Comparison of ENCODE assay signal across 8 mouse cellular contexts in genomic region chr4:135889884-135890283, GRCm38 (mm10). TPM values are rescaled to one million over a fixed set of nuclear protein-coding genes. Genes with fewer than 3 reads are reported as not detected.
DNase-seq lines count a peak whose midpoint lies in the region; ATAC-seq and TF ChIP-seq lines count a peak whose summit lies in the region.

No protein-coding gene starts in this region.

- no peak overlapping the region for H3K4me2 ChIP-seq in heart, embryonic 16.5 days (ENCODE audit: low read depth, low read length)
- H3K4me2 ChIP-seq in liver, embryonic 16.5 days (ENCODE audit: low read depth, low read length), result no peak overlapping the region

- no peak overlapping the region for H3K9ac ChIP-seq in ES-Bruce4 (ENCODE audit: low read depth, poor library complexity, severe bottlenecking)
- no peak overlapping the region for H3K9ac ChIP-seq in heart, embryonic 16.5 days (ENCODE audit: low read length)
- no peak overlapping the region for H3K9ac ChIP-seq in liver, embryonic 16.5 days (ENCODE audit: low read depth, low read length)

- peak; percentile 93 for TF ChIP-seq CTCF in ES-Bruce4 (IDR thresholded peaks at IDR 0.05; ENCODE audit: low read depth, low read length)
- TF ChIP-seq CTCF in brain, embryonic 14.5 days (IDR thresholded peaks at IDR 0.05; ENCODE audit: borderline replicate concordance, extremely low read depth, insufficient read depth, insufficient read length), result peak; percentile 82

- no peaks in the 10 kb centered on the region for H3K9me3 ChIP-seq in ES-Bruce4 (replicated peaks; ENCODE audit: control insufficient read depth, insufficient read depth, low read length, poor library complexity, severe bottlenecking)
- H3K9me3 ChIP-seq in forebrain, embryonic 10.5 days, result no peaks in the 10 kb centered on the region; the same call in 1 of the 2 replicates
- H3K9me3 ChIP-seq in heart, embryonic 16.5 days (replicated peaks; ENCODE audit: control insufficient read depth, low read length), result no peaks in the 10 kb centered on the region
- no peaks in the 10 kb centered on the region for H3K9me3 ChIP-seq in liver, embryonic 16.5 days (replicated peaks; ENCODE audit: control insufficient read depth, low read length)

- peaks cover 2% of the 10 kb centered on the region for H3K4me1 ChIP-seq in ES-Bruce4 (ENCODE audit: control insufficient read depth, insufficient read depth, low read length)
- peaks cover 5% of the 10 kb centered on the region; the same call in 1 of the 2 replicates for H3K4me1 ChIP-seq in forebrain, embryonic 10.5 days
- H3K4me1 ChIP-seq in heart, embryonic 16.5 days (ENCODE audit: control insufficient read depth, insufficient read depth, low read length), result no peaks in the 10 kb centered on the region
- H3K4me1 ChIP-seq in liver, embryonic 16.5 days (ENCODE audit: control insufficient read depth, low read depth, low read length), result peaks cover 7% of the 10 kb centered on the region

- TF ChIP-seq POLR2A in ES-Bruce4 (IDR thresholded peaks at IDR 0.05; ENCODE audit: insufficient read depth, low read length), result no peak
- TF ChIP-seq POLR2A in brain, embryonic 14.5 days (IDR thresholded peaks at IDR 0.05; ENCODE audit: borderline replicate concordance, extremely low read depth, insufficient read depth, insufficient read length, poor library complexity, severe bottlenecking), result no peak

- DNase-seq in brain, embryonic 14.5 days (ENCODE audit: low read depth), result peak; percentile 82
- peak; percentile 60 for DNase-seq in forebrain, embryonic 10.5 days (ENCODE audit: extremely low spot score, low spot score)
- peak; percentile 84 for DNase-seq in kidney, postnatal 14 days
- DNase-seq in ovary, postnatal 10 days (ENCODE audit: low spot score), result peak; percentile 36
- DNase-seq in thymus, postnatal 10 days (ENCODE audit: low spot score in 2 of 2), result peak; percentile 70 to 86

- H3K27ac ChIP-seq in ES-Bruce4 (ENCODE audit: insufficient read depth, low read length), result no peak overlapping the region
- H3K27ac ChIP-seq in forebrain, embryonic 10.5 days, result no peak overlapping the region
- H3K27ac ChIP-seq in heart, embryonic 16.5 days (ENCODE audit: low read length), result no peak overlapping the region
- no peak overlapping the region for H3K27ac ChIP-seq in liver, embryonic 16.5 days (ENCODE audit: low read length)

- H3K4me3 ChIP-seq in ES-Bruce4 (ENCODE audit: low read depth, low read length), result no peak overlapping the region
- no peak overlapping the region for H3K4me3 ChIP-seq in forebrain, embryonic 10.5 days
- H3K4me3 ChIP-seq in heart, embryonic 16.5 days (ENCODE audit: low read length), result no peak overlapping the region
- H3K4me3 ChIP-seq in liver, embryonic 16.5 days (ENCODE audit: low read depth, low read length), result no peak overlapping the region

- H3K27me3 ChIP-seq in ES-Bruce4 (ENCODE audit: control insufficient read depth, insufficient read depth, low read length, poor library complexity, severe bottlenecking), result no peaks in the 10 kb centered on the region
- no peaks in the 10 kb centered on the region for H3K27me3 ChIP-seq in forebrain, embryonic 10.5 days (ENCODE audit: poor library complexity, severe bottlenecking)
- no peaks in the 10 kb centered on the region for H3K27me3 ChIP-seq in heart, embryonic 16.5 days (ENCODE audit: control insufficient read depth, insufficient read depth, low read length)
- no peaks in the 10 kb centered on the region for H3K27me3 ChIP-seq in liver, embryonic 16.5 days (ENCODE audit: control insufficient read depth, insufficient read depth, low read depth, low read length)

- 8% methylated on average over 4 of the region's 4 CpGs for WGBS in forebrain, embryonic 10.5 days
- 6% methylated on average over 4 of the region's 4 CpGs for WGBS in heart, embryonic 16.5 days
- 1% methylated on average over 4 of the region's 4 CpGs for WGBS in liver, embryonic 16.5 days (ENCODE audit: insufficient replicate concordance)

- peak; percentile 85 for ATAC-seq in heart, embryonic 16.5 days (replicated peaks; ENCODE audit: extremely low read depth, insufficient read depth, low FRiP score)
- ATAC-seq in liver, embryonic 16.5 days (ENCODE audit: low read depth), result peak; percentile 75

- no peak for TF ChIP-seq EP300 in ES-Bruce4 (IDR thresholded peaks at IDR 0.05; ENCODE audit: insufficient read depth, low read depth, low read length)

- H3K36me3 ChIP-seq in ES-Bruce4 (ENCODE audit: control insufficient read depth, insufficient read depth, low read length, poor library complexity, severe bottlenecking), result no peaks in the 10 kb centered on the region
- H3K36me3 ChIP-seq in forebrain, embryonic 10.5 days (replicated peaks), result no peaks in the 10 kb centered on the region
- H3K36me3 ChIP-seq in heart, embryonic 16.5 days (ENCODE audit: control insufficient read depth, insufficient read depth), result no peaks in the 10 kb centered on the region
- H3K36me3 ChIP-seq in liver, embryonic 16.5 days (ENCODE audit: control insufficient read depth, insufficient read depth), result no peaks in the 10 kb centered on the region

RNA-seq across cellular contexts. Expression of gene Cnr2, which starts 5.3 kb away (rescaled TPM):
- polyA plus RNA-seq in ES-Bruce4 (2011; ENCODE audit: insufficient read depth, insufficient read length, low read depth, missing spikeins), result 0.16 TPM in 1 of 2 replicates, not detected in the other
- polyA plus RNA-seq in brain, embryonic 14.5 days (2012; rRNA removed), result 0.19 and 0.25 TPM in 2 replicates
- 0.30 and 0.48 TPM in 2 replicates for polyA plus RNA-seq in forebrain, embryonic 10.5 days (2016; fragmentation: Nextera tagmentation; extraction: Ambion mirVana)
- polyA plus RNA-seq in heart, embryonic 16.5 days (2015; fragmentation: Nextera tagmentation; extraction: Ambion mirVana), result 0.71 and 0.80 TPM in 2 replicates
- polyA plus RNA-seq in liver, embryonic 16.5 days (2015; fragmentation: Nextera tagmentation; extraction: Ambion mirVana), result 2.9 TPM in 2 replicates

RNA-seq across cellular contexts. Expression of gene Pnrc2, which starts 16.2 kb away (rescaled TPM):
- polyA plus RNA-seq in ES-Bruce4 (2011; ENCODE audit: insufficient read depth, insufficient read length, low read depth, missing spikeins), result 77.4 and 84.4 TPM in 2 replicates
- 67.1 and 74.4 TPM in 2 replicates for polyA plus RNA-seq in brain, embryonic 14.5 days (2012; rRNA removed)
- 205 and 219 TPM in 2 replicates for polyA plus RNA-seq in forebrain, embryonic 10.5 days (2016; fragmentation: Nextera tagmentation; extraction: Ambion mirVana)
- polyA plus RNA-seq in heart, embryonic 16.5 days (2015; fragmentation: Nextera tagmentation; extraction: Ambion mirVana), result 133 and 149 TPM in 2 replicates
- polyA plus RNA-seq in liver, embryonic 16.5 days (2015; fragmentation: Nextera tagmentation; extraction: Ambion mirVana), result 74.9 and 81.1 TPM in 2 replicates

RNA-seq across cellular contexts. Expression of gene Fuca1, which starts 30.7 kb away (rescaled TPM):
- polyA plus RNA-seq in ES-Bruce4 (2011; ENCODE audit: insufficient read depth, insufficient read length, low read depth, missing spikeins), result 46.0 and 47.2 TPM in 2 replicates
- 41.7 and 43.1 TPM in 2 replicates for polyA plus RNA-seq in brain, embryonic 14.5 days (2012; rRNA removed)
- polyA plus RNA-seq in forebrain, embryonic 10.5 days (2016; fragmentation: Nextera tagmentation; extraction: Ambion mirVana), result 46.4 and 52.4 TPM in 2 replicates
- 50.7 and 52.8 TPM in 2 replicates for polyA plus RNA-seq in heart, embryonic 16.5 days (2015; fragmentation: Nextera tagmentation; extraction: Ambion mirVana)
- polyA plus RNA-seq in liver, embryonic 16.5 days (2015; fragmentation: Nextera tagmentation; extraction: Ambion mirVana), result 22.7 and 28.0 TPM in 2 replicates

RNA-seq across cellular contexts. Expression of gene Srsf10, which starts 34.3 kb away (rescaled TPM):
- polyA plus RNA-seq in ES-Bruce4 (2011; ENCODE audit: insufficient read depth, insufficient read length, low read depth, missing spikeins), result 293 and 302 TPM in 2 replicates
- polyA plus RNA-seq in brain, embryonic 14.5 days (2012; rRNA removed), result 128 and 142 TPM in 2 replicates
- 383 and 421 TPM in 2 replicates for polyA plus RNA-seq in forebrain, embryonic 10.5 days (2016; fragmentation: Nextera tagmentation; extraction: Ambion mirVana)
- 128 and 147 TPM in 2 replicates for polyA plus RNA-seq in heart, embryonic 16.5 days (2015; fragmentation: Nextera tagmentation; extraction: Ambion mirVana)
- polyA plus RNA-seq in liver, embryonic 16.5 days (2015; fragmentation: Nextera tagmentation; extraction: Ambion mirVana), result 81.8 and 90.3 TPM in 2 replicates

RNA-seq across cellular contexts. Expression of gene Hmgcl, which starts 56.4 kb away (rescaled TPM):
- 18.3 and 22.6 TPM in 2 replicates for polyA plus RNA-seq in ES-Bruce4 (2011; ENCODE audit: insufficient read depth, insufficient read length, low read depth, missing spikeins)
- 43.5 and 49.8 TPM in 2 replicates for polyA plus RNA-seq in brain, embryonic 14.5 days (2012; rRNA removed)
- polyA plus RNA-seq in forebrain, embryonic 10.5 days (2016; fragmentation: Nextera tagmentation; extraction: Ambion mirVana), result 65.0 and 65.4 TPM in 2 replicates
- polyA plus RNA-seq in heart, embryonic 16.5 days (2015; fragmentation: Nextera tagmentation; extraction: Ambion mirVana), result 94.3 and 99.6 TPM in 2 replicates
- polyA plus RNA-seq in liver, embryonic 16.5 days (2015; fragmentation: Nextera tagmentation; extraction: Ambion mirVana), result 105 and 107 TPM in 2 replicates
